Mouse (Mus musculus): Measurements from ENCODE around the gene Ppm1h. TPM values are rescaled to one million over a fixed set of nuclear protein-coding genes. Genes with fewer than 3 reads are reported as not detected.

Gene Ppm1h
- polyA plus RNA-seq, 1 experiment from 2014 or later = 10.4 TPM

DNA sequence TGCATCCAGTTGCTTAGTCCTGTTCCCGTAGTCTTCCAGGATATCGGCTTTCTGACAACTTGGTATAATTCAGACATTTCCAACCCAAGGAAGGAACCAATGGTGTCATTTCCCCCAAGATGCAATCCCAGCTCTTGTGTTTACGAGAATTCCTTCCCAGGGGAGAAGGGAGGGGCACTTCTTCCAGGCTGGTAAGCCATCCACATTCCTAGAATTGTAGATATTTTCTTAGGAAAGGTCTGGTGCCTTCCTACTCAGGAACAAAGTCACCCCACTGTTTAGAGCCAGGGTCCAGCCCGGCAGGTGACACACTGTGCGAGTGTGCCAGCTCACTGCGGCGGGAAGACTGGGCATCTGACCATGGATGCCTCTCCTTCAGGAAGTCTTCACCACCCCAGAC, 264.2 kb downstream of the Ppm1h start:
- Histone ChIP-seq H3K4me3 (ENCODE audit: low read depth, low read length) (no peak overlapping the region), H3K36me3 (ENCODE audit: insufficient read depth, low read length) (no peaks in the 10 kb centered on the region), H3K27ac (ENCODE audit: low read length) (no peak overlapping the region), H3K9me3 (ENCODE audit: low read length) (no peaks in the 10 kb centered on the region), H3K27me3 (replicated peaks; ENCODE audit: insufficient read depth, low read length) (no peaks in the 10 kb centered on the region), H3K4me1 (ENCODE audit: insufficient read depth, low read depth, low read length) (no peaks in the 10 kb centered on the region), H3K4me2 (replicated peaks; ENCODE audit: low read depth, low read length) (no peak overlapping the region), H3K9ac (replicated peaks; ENCODE audit: low read depth) (no peak overlapping the region)
- no peak for TF ChIP-seq EP300 (IDR thresholded peaks at IDR 0.05)
- no peak for TF ChIP-seq CTCF (IDR thresholded peaks at IDR 0.05)
- ATAC-seq (no peak), DNase-seq (ENCODE audit: low spot score) (no peak)
- WGBS = 48% methylated on average over 7 of the region's 7 CpGs

DNA sequence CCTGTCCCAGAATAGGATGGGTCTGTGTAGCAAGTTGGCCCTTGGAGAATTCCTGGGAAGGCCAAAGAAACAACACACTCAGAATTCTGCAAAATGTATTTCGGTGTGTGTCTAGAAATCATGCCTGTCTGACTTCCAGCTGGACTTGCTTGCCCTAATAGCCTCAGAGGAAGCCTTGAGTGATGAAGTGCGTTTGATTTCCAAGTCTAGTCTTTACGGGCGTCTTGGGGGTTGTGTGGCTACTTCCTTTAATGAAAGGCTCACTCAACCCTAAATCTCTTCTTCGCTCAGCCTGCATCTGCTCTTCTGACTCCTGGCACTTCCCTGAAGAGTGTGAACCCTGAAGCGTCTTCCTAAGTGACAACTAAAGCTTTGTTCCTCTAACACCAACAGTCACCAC, 265.3 kb downstream of the Ppm1h start:
- Histone ChIP-seq H3K36me3 (ENCODE audit: insufficient read depth, low read length) (no peaks in the 10 kb centered on the region), H3K27me3 (replicated peaks; ENCODE audit: insufficient read depth, low read length) (no peaks in the 10 kb centered on the region), H3K4me3 (ENCODE audit: low read depth, low read length) (no peak overlapping the region), H3K4me2 (replicated peaks; ENCODE audit: low read depth, low read length) (no peak overlapping the region), H3K4me1 (ENCODE audit: insufficient read depth, low read depth, low read length) (no peaks in the 10 kb centered on the region), H3K9me3 (ENCODE audit: low read length) (no peaks in the 10 kb centered on the region), H3K9ac (replicated peaks; ENCODE audit: low read depth) (no peak overlapping the region), H3K27ac (ENCODE audit: low read length) (no peak overlapping the region)
- TF ChIP-seq CTCF (IDR thresholded peaks at IDR 0.05) (no peak), EP300 (IDR thresholded peaks at IDR 0.05) (no peak)
- ATAC-seq (no peak), DNase-seq (ENCODE audit: low spot score) (no peak)
- 53% methylated on average over 6 of the region's 6 CpGs for WGBS

DNA sequence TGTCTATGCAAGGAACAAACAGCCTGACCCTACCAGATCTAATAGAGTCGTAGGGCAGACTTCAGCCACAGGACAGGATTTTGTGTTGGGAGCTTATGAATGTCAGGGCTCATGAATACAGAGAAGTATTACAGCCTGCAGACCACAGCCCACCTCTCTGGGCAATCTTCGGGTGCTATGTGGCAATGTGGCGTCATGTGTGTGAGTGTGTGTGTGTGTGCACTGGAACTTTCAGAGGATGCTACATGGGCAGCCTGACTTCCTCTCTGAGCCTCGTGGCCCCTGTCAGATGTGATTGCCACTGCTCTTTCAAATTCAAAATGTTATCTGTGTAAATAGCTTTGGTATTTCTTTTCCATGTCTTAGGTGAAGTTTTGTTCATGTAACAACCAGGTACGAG, 266.3 kb downstream of the Ppm1h start:
- no peaks in the 10 kb centered on the region for H3K9me3 ChIP-seq (ENCODE audit: low read length)
- no peak overlapping the region for H3K4me3 ChIP-seq (ENCODE audit: low read depth, low read length)
- TF ChIP-seq CTCF (IDR thresholded peaks at IDR 0.05) (no peak), EP300 (IDR thresholded peaks at IDR 0.05) (no peak)
- 66% methylated on average over 5 of the region's 5 CpGs for WGBS
- no peak for DNase-seq (ENCODE audit: low spot score)
- H3K27me3 ChIP-seq (replicated peaks; ENCODE audit: insufficient read depth, low read length) = no peaks in the 10 kb centered on the region
- no peak for ATAC-seq
- H3K36me3 ChIP-seq (ENCODE audit: insufficient read depth, low read length) = no peaks in the 10 kb centered on the region
- no peak overlapping the region for H3K27ac ChIP-seq (ENCODE audit: low read length)
- no peak overlapping the region for H3K4me2 ChIP-seq (replicated peaks; ENCODE audit: low read depth, low read length)
- H3K4me1 ChIP-seq (ENCODE audit: insufficient read depth, low read depth, low read length) = no peaks in the 10 kb centered on the region
- H3K9ac ChIP-seq (replicated peaks; ENCODE audit: low read depth) = no peak overlapping the region

DNA sequence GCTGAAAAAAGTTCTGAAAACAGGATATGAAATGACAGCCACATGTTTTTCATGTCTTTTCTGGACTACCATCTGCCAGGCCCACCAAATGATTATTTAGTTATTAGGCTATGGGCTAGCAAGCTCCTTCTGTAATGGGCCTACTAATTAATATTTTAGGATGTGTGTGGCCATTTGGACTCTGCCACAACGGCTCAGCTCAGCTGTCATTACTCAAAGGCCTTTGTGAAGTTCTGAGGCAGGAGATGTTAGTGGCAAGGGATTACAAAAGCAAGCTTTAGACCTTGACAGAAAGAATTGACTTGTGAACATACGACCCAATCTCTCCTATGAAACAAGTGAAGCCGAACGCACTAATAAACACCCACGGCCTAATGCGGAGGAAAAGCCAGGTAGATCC, 272.4 kb downstream of the Ppm1h start:
- Histone ChIP-seq H3K9me3 (ENCODE audit: low read length) (no peaks in the 10 kb centered on the region), H3K4me3 (ENCODE audit: low read depth, low read length) (no peak overlapping the region), H3K4me1 (ENCODE audit: insufficient read depth, low read depth, low read length) (no peaks in the 10 kb centered on the region), H3K27ac (ENCODE audit: low read length) (no peak overlapping the region), H3K4me2 (replicated peaks; ENCODE audit: low read depth, low read length) (no peak overlapping the region), H3K9ac (replicated peaks; ENCODE audit: low read depth) (no peak overlapping the region), H3K36me3 (ENCODE audit: insufficient read depth, low read length) (no peaks in the 10 kb centered on the region), H3K27me3 (replicated peaks; ENCODE audit: insufficient read depth, low read length) (no peaks in the 10 kb centered on the region)
- TF ChIP-seq CTCF (IDR thresholded peaks at IDR 0.05) (no peak), EP300 (IDR thresholded peaks at IDR 0.05) (no peak)
- 83% methylated on average over 6 of the region's 6 CpGs for WGBS
- ATAC-seq = no peak
- no peak for DNase-seq (ENCODE audit: low spot score)

DNA sequence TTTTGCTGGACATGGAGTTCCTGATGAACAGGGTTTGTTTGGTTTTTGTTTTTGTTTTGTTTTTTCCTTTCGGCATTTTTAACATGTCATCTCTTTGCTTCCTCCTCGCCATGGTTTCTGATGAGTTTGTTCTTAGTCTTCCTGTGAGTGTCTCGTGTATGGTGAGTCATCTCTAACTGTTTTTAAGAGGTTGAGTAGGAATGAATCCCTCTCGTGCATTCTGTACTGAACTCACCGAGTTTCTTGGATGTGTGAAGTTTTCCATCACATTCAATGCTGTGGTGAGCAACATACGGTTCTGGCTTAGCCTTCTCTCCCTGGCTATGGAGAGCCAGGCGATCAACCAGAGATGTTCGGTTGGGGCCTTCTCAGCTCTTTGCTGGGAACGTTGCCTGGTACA, 275.0 kb downstream of the Ppm1h start:
- no peak overlapping the region for H3K9ac ChIP-seq (replicated peaks; ENCODE audit: low read depth)
- DNase-seq (ENCODE audit: low spot score) (no peak), ATAC-seq (no peak)
- no peak overlapping the region for H3K27ac ChIP-seq (ENCODE audit: low read length)
- no peaks in the 10 kb centered on the region for H3K27me3 ChIP-seq (replicated peaks; ENCODE audit: insufficient read depth, low read length)
- no peaks in the 10 kb centered on the region for H3K9me3 ChIP-seq (ENCODE audit: low read length)
- no peak overlapping the region for H3K4me3 ChIP-seq (ENCODE audit: low read depth, low read length)
- no peaks in the 10 kb centered on the region for H3K4me1 ChIP-seq (ENCODE audit: insufficient read depth, low read depth, low read length)
- H3K4me2 ChIP-seq (replicated peaks; ENCODE audit: low read depth, low read length) = no peak overlapping the region
- TF ChIP-seq EP300 (IDR thresholded peaks at IDR 0.05) = no peak
- no peak for TF ChIP-seq CTCF (IDR thresholded peaks at IDR 0.05)
- H3K36me3 ChIP-seq (ENCODE audit: insufficient read depth, low read length) = no peaks in the 10 kb centered on the region
- 81% methylated on average over 9 of the region's 9 CpGs for WGBS

DNA sequence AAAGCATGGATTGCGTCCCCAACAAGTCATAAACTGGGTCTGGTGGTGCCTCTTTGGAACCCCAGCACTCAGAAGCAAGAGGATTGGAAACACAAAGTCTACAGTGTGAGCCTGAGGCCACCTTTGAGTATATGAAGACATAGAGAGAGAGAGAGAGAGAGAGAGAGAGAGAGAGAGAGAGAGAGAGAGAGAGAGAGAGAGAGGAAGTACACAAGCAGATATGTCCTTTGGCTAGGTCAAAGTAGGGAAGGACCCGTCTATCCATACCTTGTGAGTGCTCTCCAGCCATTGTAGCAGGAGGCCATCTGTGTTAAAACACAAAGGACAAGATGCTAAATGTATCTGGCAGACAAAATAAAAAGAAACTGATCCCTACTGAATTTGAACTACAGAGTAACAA, 279.4 kb downstream of the Ppm1h start:
- no peak for DNase-seq (ENCODE audit: low spot score)
- Histone ChIP-seq H3K36me3 (ENCODE audit: insufficient read depth, low read length) (no peaks in the 10 kb centered on the region), H3K27ac (ENCODE audit: low read length) (no peak overlapping the region), H3K9ac (replicated peaks; ENCODE audit: low read depth) (no peak overlapping the region), H3K4me1 (ENCODE audit: insufficient read depth, low read depth, low read length) (peaks cover 4% of the 10 kb centered on the region; the same call in 1 of the 2 replicates), H3K9me3 (ENCODE audit: low read length) (no peaks in the 10 kb centered on the region), H3K4me2 (replicated peaks; ENCODE audit: low read depth, low read length) (no peak overlapping the region), H3K4me3 (ENCODE audit: low read depth, low read length) (no peak overlapping the region), H3K27me3 (replicated peaks; ENCODE audit: insufficient read depth, low read length) (no peaks in the 10 kb centered on the region)
- WGBS = 68% methylated on average over 2 of the region's 2 CpGs
- ATAC-seq = no peak
- TF ChIP-seq CTCF (IDR thresholded peaks at IDR 0.05) (no peak), EP300 (IDR thresholded peaks at IDR 0.05) (no peak)

DNA sequence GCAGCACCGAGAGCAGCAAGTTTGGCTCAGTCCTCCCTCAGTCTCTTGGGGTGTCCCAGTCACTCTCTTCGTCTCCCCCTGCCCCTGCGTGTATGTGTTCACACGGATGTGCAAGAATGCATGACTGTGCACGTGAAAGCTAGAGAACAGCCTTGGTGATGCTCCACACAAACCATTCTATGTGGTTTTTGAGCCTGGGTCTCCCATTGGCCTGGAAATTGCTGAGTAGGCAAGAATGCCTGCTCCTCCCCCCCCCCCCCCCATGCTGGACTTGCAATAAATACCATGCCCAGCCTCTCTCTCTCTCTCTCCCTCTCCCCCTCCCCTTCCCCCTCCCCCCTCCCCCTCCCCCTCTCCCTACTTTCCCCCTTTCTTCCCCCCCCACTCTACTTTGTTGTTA, 280.1 kb downstream of the Ppm1h start:
- Histone ChIP-seq H3K27me3 (replicated peaks; ENCODE audit: insufficient read depth, low read length) (no peaks in the 10 kb centered on the region), H3K9me3 (ENCODE audit: low read length) (no peaks in the 10 kb centered on the region), H3K9ac (replicated peaks; ENCODE audit: low read depth) (no peak overlapping the region), H3K4me1 (ENCODE audit: insufficient read depth, low read depth, low read length) (peaks cover 6% of the 10 kb centered on the region; the same call in 1 of the 2 replicates), H3K4me3 (ENCODE audit: low read depth, low read length) (no peak overlapping the region), H3K4me2 (replicated peaks; ENCODE audit: low read depth, low read length) (no peak overlapping the region), H3K36me3 (ENCODE audit: insufficient read depth, low read length) (no peaks in the 10 kb centered on the region), H3K27ac (ENCODE audit: low read length) (no peak overlapping the region)
- ATAC-seq (no peak), DNase-seq (ENCODE audit: low spot score) (no peak)
- 83% methylated on average over 5 of the region's 5 CpGs for WGBS
- no peak for TF ChIP-seq EP300 (IDR thresholded peaks at IDR 0.05)
- TF ChIP-seq CTCF (IDR thresholded peaks at IDR 0.05) = no peak

All from lung, postnatal 0 days (tissue).